Mouse (Mus musculus): ENCODE results near the gene Mtmr12. TPM values are rescaled to one million over a fixed set of nuclear protein-coding genes. Genes with fewer than 3 reads are reported as not detected.

Gene Mtmr12
- total RNA-seq, 2 experiments from 2014 or later = 12.8 to 13.5 TPM

DNA sequence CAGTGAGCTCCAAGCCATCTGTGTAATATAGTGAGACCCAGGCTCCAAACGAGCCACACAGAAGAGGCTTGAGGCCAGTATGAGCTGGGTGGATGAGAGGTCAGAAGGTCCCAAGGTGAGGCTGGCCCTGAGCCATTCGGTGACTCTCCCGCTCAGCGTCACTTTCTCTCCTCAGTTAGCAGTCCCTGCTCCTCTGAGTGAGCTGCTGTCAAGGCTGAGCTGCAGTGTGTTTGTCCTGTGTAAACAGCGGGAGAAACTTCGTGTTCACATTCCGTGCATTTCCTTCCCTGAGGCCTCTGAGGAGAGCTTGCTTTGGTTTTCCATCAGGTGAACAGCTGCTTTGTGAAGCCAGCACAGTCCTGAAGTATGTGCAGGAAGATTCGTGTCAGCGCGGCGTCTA lies 27.6 kb downstream of the Mtmr12 start:
- no peak for ATAC-seq (replicated peaks; ENCODE audit: poor library complexity)

DNA sequence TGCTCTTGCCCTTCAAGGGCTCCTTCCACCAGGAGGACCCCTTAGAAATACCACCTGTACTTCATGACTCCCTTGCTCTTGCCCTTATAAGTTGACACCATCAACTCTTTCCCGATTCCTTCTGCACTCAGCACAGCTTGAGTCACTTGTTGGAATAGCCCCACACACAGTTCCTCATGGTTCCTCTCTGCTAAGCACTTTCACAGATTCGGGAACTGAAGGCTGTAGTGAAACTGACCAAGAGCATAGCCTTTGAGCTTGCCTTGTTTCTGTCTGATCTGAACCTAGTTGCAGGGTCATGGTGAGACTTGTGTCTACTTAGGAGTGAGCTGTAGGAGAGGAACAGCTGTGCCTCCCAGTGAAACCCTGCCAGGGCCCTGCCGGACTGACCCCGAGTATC lies 28.2 kb downstream of the Mtmr12 start:
- no peak for ATAC-seq (replicated peaks; ENCODE audit: poor library complexity)

DNA sequence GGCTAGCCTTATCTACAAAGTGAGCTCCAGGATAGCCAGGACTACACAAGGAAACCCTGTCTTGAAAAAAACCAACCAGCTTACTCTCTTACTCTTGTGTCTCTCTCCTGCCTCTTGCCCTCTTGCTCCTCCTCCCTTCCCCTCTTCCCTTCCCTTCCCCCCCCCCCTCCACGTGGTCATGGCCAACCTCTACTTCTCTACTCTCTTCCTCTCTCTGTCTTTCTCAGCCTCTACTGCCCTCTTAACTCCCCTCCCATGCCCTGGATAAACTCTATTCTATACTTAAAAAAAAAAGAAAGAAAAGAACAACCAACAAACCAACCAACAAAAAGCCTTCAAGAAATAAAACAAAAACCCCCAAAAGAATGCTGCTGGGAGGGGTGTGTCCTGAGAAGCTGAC lies 30.7 kb downstream of the Mtmr12 start:
- ATAC-seq (replicated peaks; ENCODE audit: poor library complexity) = no peak

DNA sequence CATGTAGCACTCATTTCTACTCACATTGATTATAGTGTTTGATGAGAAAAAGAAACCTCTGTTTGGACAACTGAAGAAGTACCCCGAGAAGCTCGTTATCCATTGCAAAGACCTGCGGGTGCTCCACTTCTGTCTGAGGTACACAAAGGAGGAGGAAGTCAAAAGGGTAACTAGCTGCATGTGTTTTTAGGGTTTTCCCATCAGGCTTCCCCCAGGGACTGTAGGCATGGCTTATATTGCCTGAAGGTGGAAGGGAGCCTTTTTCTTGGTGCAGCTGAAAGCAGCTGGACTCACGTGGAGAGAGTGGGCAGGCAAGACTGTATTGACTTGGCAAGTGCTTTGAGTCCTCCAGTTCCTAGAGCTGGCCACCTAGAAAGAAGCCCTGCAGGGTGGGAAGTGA lies 31.2 kb downstream of the Mtmr12 start:
- no peak for ATAC-seq (replicated peaks; ENCODE audit: poor library complexity)

DNA sequence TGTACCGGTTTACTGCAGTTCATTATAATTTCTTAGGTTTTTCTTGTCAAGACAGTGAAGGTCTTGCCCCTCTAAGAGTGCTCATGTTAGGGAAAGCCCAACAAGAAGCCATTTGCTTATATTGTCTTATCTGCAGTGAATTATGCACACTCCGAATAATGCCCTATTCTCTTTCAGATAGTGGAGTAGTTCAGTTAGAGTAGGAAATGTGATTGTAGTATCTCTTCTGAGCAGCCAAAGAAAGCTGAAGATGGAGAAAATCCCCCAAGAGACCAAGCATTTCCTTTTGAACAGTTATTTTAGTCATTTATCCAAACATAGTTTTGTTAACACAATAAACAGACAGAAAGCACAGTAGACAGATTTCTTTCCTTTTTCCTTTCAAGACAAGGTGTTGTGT lies 32.1 kb downstream of the Mtmr12 start:
- ATAC-seq (replicated peaks; ENCODE audit: poor library complexity) = peak; percentile 60

GRCm38 (mm10) chr15:12237539-12237938 lies 32.7 kb downstream of the Mtmr12 start:
- peak; percentile 19 for ATAC-seq (replicated peaks; ENCODE audit: poor library complexity)

- ATAC-seq (replicated peaks; ENCODE audit: poor library complexity) = no peak
Observed at GRCm38 (mm10) chr15:12238337-12238736, 33.5 kb downstream of the Mtmr12 start.

GRCm38 (mm10) chr15:12240705-12241328 lies 36.0 kb downstream of the Mtmr12 start:
- ATAC-seq (replicated peaks; ENCODE audit: poor library complexity) = no peak

- no peak for ATAC-seq (replicated peaks; ENCODE audit: poor library complexity)
Observed at GRCm38 (mm10) chr15:12243792-12244191, 39.0 kb downstream of the Mtmr12 start.

DNA sequence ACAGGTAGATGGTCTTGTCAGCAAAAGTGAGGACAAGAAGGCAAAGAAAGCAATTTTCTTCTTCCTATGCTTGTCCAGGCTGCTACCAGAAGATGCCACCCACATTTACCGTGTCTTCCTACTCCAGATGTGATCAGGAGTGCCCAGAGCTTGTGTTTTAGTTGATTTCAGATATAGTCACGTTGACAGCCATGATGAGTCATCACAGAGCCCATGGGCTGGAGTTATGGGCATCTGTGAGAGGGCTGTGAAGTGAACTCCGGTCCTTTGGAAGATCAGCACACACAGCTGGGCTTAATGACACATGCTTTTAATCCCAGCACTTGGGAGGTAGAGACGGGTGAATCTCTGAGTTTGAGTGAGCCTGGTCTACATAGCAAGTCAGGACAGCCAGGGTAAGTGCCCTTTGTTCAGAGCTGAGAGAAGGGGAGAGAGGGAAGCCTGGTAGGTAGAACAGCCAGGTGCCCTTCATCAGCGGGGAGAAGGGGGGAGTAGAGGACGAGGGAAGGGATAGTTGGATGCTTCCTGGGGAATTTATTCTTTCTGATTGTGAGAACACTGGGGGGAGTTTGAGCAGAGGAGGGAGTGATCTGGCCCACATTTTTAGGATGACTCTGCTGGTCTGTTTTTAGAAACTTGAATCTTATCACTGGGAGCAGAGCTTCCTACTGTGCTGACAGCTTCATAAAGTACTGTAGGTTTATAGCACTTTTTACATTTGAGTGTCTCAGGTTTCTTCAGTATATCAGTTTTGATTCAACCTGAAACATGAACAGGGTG lies 40.9 kb downstream of the Mtmr12 start:
- peak; percentile 68 for ATAC-seq (replicated peaks; ENCODE audit: poor library complexity)

DNA sequence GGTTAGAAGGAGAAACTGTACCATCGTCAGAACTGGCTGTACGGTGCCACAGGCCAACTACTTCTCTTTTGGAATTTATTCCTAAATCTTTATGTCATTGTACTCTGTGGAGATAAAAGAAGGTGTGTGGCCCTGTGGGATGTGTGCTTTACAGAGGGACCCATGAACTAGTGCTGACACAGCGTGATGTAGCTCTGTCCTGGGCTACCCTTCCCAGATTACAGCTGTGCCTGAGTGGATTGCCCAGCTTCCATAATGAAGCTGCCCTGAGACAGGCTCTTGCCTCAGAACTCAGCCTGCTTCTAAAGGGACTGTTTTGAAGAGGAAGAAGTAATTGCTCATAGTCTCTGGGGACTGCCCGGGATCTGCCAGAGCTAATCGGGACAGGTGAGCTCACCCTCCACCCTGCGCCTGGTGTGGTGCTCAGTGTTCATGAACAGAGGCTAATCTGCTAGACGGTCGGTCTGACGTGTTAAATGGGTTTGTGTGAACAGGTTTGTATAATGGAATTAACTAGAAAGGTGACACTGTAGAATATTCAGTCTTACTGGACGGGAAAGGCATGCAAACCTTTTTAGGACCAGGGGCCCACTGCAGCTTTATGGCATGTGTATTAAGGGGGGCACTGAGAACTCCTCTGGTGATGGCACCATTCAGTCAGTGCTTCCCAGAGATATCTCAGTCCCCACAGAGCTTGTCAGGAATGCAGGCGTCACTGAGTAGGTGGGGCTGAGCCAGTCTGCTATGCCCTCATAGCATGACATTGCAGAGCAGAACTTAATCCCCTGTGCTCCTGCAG lies 41.7 kb downstream of the Mtmr12 start:
- peak; percentile 33 for ATAC-seq (replicated peaks; ENCODE audit: poor library complexity)

- no peak for ATAC-seq (replicated peaks; ENCODE audit: poor library complexity)
Observed at GRCm38 (mm10) chr15:12247159-12247603, 42.4 kb downstream of the Mtmr12 start.

GRCm38 (mm10) chr15:12248279-12248678 lies 43.5 kb downstream of the Mtmr12 start:
- ATAC-seq (replicated peaks; ENCODE audit: poor library complexity) = peak; percentile 49

DNA sequence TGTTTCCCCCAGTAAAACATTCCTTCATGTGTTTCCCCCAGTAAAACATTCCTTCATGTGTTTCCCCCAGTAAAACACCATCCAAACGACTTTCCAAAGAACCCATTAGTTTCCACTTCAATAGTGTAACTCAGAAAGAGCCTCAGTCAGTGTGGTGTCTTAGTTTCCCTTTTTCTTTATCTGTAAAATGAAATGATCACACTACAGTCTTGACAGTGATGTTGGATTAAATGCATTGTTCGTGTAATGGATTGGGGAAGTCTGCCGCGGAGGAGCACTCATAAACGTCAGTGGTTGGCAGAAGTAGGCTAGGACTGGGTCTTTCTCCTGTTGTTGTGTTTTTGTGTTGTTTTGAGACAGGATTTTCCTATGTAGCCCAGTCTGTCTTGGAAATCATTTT lies 45.5 kb downstream of the Mtmr12 start:
- no peak for ATAC-seq (replicated peaks; ENCODE audit: poor library complexity)

DNA sequence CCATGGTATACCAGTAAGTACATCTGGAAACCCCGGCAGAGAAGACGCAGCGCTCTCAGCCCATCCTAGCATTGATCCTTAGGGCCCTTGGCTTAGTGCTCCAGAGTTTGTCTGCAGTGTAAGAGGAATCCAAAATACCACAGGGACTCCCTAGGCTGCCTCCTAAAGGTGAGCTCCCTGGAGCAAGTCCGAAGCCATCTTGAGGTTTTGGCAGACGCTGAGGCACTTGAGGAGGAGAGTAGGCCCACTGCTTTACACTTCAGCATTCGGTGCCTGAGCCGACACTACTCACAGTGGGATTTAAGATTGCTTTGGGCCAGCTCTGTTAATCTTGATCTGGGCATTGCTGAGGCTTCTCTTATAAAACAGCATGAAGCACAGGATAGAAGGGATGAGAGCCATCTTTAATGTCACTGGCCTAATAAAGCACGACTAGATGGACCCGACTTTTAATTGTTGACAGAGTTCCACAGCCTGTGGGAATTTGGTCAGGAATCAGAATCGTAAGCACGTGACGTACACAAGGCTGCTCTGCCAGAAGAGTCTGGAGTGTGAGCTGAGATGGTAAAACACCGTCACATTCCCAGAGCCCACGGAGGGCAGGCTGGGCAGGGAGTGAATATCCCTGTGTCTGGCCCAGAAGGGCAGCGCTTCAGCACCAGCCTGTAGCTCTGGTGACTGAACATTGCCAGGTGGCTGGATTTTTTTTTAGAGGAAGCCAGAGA lies 46.8 kb downstream of the Mtmr12 start:
- no peak for ATAC-seq (replicated peaks; ENCODE audit: poor library complexity)

- ATAC-seq (replicated peaks; ENCODE audit: poor library complexity) = no peak
Observed at GRCm38 (mm10) chr15:12252141-12252489, 47.3 kb downstream of the Mtmr12 start.

- ATAC-seq (replicated peaks; ENCODE audit: poor library complexity) = no peak
Observed at GRCm38 (mm10) chr15:12257730-12258494, 53.1 kb downstream of the Mtmr12 start.

DNA sequence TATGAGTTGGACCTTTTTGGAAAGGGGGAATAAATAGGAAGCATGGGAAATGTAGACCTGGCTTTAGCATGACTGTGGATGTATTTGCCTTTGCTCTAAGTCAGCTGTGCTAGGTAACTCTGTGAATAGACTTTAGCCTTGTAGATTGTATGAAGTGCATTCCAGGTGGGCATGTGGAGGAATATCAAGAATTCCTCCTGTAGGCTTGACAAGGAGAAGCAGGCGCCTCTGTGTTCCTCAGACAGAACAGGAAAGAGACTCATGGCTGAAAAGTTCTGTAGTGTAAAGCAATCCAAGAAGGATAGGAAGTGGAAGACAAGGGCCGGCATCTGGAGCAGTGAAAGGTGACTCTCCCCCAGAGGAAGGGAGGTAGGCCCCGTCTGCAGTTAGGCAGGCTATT lies 58.2 kb downstream of the Mtmr12 start:
- no peak for ATAC-seq (replicated peaks; ENCODE audit: poor library complexity)

DNA sequence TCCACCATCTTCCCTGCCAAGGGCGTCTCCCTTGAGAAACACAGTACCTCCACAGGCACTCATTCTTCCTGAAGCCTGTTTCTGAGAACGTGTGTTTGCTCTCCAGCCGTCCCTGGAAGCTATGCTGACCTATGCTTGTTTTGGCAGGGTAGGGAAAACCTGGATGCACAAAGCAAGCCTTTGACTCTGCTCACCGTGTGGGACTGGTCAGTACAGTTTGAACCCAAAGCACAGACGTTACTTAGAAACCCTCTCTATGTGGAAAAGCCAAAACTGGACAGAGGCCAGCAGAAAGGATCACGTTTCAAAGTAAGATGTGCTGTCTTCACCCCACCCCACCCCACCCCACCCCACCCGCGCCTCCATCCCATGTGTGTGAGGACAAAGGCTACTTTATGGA lies 61.6 kb downstream of the Mtmr12 start:
- ATAC-seq (replicated peaks; ENCODE audit: poor library complexity) = no peak

GRCm38 (mm10) chr15:12268021-12268420 lies 63.2 kb downstream of the Mtmr12 start:
- ATAC-seq (replicated peaks; ENCODE audit: poor library complexity) = peak; percentile 88
